Mouse (Mus musculus) right cerebral cortex, adult 18-20 months (tissue): Measurements from ENCODE around the gene Zfp867.

ENCODE experiments used
- DNase-seq: peaks from one replicate; pipeline ENCODE4 v3.0.0; 2022; ENCODE audit warnings: mixed read lengths

The Zfp867 gene

DNA sequence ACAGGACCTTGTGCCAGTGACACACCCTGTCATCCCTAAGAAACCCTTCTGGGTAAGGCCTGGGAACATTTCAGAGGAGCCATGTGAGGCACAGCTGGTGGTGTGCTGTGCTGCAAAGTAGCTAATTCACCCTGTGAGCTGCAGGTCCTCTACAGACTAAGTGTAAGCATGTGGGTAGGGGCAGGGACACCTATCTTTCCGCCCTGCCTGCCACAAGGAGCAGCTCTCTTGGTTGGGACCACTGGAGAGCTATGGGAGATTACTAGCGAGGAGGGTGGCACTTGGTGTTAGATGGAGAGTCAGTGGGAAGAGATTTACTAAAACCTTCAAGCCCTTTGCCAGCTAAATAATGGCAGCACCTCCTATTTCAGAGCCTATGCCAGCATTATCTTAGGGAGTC, 15.4 kb downstream of the Zfp867 start:
- DNase-seq: no peak

DNA sequence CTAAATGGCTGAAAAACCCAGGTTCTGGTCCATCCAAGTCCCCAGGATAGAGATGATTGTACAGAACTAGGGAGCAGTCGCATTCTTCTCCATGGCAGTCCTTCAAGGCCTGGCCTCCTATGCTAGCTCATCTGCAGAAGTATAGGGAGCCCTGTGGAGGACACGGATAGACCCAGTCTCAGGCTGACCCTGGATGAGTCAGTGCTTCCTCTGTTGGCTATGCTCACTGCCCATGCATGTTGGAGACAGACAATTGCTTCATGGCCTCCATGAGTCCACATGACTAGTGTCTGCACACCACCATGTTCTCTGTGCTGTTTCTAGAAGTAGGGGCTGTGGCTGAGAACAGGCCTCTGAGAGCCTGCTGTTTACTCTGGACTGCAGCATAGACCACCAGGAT, 15.9 kb downstream of the Zfp867 start:
- no peak for DNase-seq

- no peak for DNase-seq
Observed at GRCm38 (mm10) chr11:59451086-59451485, 21.2 kb downstream of the Zfp867 start, which contains the start of gene Snap47. Gene Snap47 (minus strand): TSS chr11:59451186.

DNA sequence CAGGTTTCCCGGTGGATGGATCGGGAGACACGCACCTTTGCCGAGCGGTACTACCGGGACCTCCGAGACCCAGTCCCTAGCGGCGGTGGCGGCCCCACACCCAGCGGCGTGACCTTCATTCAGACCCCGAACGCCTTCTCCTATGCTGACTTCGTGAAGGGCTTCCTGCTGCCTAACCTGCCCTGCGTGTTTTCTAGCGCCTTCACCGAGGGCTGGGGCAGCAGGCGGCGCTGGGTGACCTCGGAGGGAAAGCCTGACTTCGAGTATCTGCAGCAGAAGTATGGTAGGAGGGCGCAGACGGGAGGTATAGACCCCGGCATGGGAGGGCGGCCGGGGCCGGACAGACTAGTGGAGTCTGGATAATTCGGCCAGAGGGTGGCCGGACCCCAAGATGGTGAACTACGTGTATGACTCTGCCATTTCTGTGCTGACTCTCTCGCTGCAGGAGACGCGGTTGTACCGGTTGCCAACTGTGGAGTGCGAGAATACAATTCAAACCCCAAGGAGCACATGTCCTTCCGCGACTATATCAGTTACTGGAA, 22.0 kb downstream of the Zfp867 start:
- no peak for DNase-seq

DNA sequence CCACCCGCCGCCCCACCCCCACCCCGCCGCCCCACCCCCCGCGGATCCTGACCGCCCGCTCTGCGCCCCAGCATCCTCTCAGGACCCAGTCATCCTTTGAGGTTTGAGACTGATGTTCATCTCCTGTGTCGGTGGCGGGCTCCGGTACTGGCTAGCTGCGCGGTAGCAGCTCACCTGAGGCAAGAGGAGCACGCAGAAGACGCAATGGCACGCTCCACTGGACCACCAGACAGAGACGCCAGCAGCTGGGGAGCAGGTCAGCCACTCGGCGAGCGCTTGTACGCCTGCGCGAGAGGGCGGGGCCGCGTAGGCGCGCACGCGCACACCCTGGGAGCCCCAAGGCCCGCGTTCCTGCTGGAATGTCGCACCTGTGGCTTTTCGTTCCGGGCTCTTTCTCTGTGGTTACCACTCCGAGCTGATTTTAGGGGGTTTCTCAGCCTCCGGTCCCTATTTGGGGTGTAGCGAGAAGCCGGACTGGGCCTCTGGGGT, 22.5 kb downstream of the Zfp867 start, which contains the start of gene Jmjd4:
Gene Jmjd4 (plus strand): TSS at position 305 of the 489 bp plus-strand sequence.
- peak; percentile 93 for DNase-seq

- no peak for DNase-seq
Observed at GRCm38 (mm10) chr11:59443102-59443501, 29.2 kb downstream of the Zfp867 start.

DNA sequence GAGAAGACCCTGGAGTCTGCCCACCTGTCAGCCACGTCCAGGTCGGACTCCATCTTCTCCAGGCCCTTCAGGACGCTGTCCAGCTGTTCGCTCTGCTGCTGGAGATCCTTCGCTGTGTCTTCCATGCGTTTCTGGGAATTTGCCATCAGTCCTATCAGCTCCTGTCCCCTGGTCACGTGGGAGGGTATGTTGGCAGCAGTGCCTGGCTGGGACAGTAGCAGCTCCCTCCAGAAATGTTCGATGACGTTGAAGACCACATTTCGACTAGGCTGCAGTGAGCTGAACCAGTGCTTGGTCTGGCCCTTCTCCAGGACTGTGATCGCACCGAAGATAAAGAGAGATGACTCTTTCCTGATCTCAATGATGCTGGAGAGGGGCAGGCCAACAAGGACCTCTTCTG, 34.3 kb downstream of the Zfp867 start:
- no peak for DNase-seq

DNA sequence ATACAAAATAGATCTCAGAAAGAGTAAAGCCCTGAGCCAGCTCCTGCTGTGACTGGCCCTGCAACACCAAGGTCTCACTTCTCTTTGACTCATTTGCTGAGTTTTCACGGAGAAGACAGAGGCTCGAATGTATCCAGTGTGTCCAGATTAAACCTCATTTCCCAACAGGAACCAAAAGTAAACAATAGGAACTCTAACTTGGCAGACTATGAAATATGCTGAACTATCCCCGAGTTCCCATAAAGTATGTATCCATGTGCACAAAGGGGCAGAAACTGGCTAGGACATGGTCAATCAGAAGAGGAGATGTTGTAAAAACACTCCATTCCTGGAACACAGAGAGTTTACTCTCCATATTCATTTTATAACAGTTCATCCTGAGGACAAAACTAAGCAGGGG, 40.0 kb downstream of the Zfp867 start:
- DNase-seq: no peak

DNA sequence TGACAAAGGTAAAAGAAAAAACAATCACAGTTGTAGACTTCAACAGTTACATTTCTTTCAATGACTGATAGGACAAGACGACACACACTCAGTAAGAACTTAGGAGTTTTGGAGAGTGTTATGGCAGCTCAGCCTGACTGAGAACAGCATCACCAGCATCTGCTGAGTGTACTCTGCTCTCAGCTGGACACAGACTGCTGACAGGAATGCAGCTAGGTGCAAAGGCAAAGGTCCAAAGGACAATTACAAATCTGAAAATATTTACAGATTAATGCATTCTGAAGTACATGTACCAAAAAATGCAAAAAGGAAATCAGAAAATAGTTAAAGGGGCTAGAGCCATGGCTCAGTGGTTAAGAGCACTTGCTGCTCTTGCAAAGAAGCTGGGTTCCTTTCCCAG, 42.3 kb downstream of the Zfp867 start:
- DNase-seq: no peak

DNA sequence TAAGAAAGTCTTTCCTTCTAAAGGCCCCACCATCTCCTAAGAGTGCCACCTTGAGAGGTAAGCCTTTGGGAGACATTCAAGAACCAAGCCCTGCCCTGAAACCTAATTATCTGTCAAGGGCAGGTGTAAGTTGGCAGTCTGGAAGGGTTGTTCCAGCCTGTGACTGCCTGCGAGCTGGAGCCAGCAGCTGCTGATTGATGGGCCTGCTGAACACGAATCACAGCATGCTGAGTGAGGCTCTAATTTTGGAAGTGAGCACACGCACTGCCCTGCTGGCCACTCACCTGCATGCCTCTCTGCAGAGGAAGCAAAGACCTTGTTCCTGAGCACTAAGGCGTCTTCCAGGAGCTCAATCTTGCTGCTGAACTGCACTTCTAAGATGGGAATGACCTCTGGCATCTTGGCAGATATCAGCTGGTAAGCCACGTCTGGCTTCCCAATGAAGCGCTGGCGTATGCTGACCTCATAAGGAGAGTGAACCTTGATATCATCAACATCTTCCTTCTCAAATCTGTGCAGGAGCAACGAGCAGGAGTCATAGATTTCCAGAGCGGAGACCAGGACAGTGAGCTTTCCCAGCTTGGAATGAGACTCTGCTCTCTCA, 44.1 kb downstream of the Zfp867 start:
- DNase-seq: no peak

GRCm38 (mm10) chr11:59425671-59426101, 46.6 kb downstream of the Zfp867 start:
- DNase-seq: peak; percentile 55

GRCm38 (mm10) chr11:59423010-59423588, 49.2 kb downstream of the Zfp867 start:
- no peak for DNase-seq

- no peak for DNase-seq
Observed at GRCm38 (mm10) chr11:59421967-59422366, 50.3 kb downstream of the Zfp867 start.

- DNase-seq: no peak
Observed at GRCm38 (mm10) chr11:59421436-59421835, 50.8 kb downstream of the Zfp867 start.

GRCm38 (mm10) chr11:59418708-59419107, 53.6 kb downstream of the Zfp867 start:
- DNase-seq: no peak

GRCm38 (mm10) chr11:59412999-59413863, 59.0 kb downstream of the Zfp867 start:
- peak; percentile 61 for DNase-seq

- DNase-seq: no peak
Observed at GRCm38 (mm10) chr11:59412058-59412457, 60.2 kb downstream of the Zfp867 start.
